Comparison of ENCODE assay signal across 31 mouse cellular contexts in genomic region chr5:30994910-30995635, GRCm38 (mm10). TPM values are rescaled to one million over a fixed set of nuclear protein-coding genes. Genes with fewer than 3 reads are reported as not detected.
DNase-seq lines count a peak whose midpoint lies in the region; ATAC-seq lines count a peak whose summit lies in the region.
"Had no signal": no experiment of that assay in that cellular context is flagged by ENCODE, and none has a peak within 500 bp of the region (broad histone marks: within the 10 kb centered on the region; RNA-seq: fewer than 3 reads in every experiment).

No protein-coding gene starts in this region.

- H3K9ac ChIP-seq in heart, embryonic 13.5 days: no peak overlapping the region
- no peak overlapping the region for H3K9ac ChIP-seq in intestine, embryonic 16.5 days (ENCODE audit: low read depth, low read length)
- no peak overlapping the region for H3K9ac ChIP-seq in intestine, embryonic 15.5 days
- H3K9ac ChIP-seq: kidney, embryonic 15.5 days; limb, embryonic 13.5 days; liver, embryonic 14.5 days; lung, embryonic 14.5 days; neural tube, embryonic 15.5 days had no signal

- intact Hi-C loops in heart, postnatal 25 days (cut with DNase I): no loop called here

- 36% methylated on average over 11 of the region's 11 CpGs for WGBS in heart, embryonic 13.5 days
- 63% methylated on average over 11 of the region's 11 CpGs for WGBS in intestine, embryonic 16.5 days
- 59% methylated on average over 11 of the region's 11 CpGs for WGBS in intestine, embryonic 15.5 days

- H3K4me2 ChIP-seq in heart, embryonic 13.5 days: no peak overlapping the region
- H3K4me2 ChIP-seq in intestine, embryonic 16.5 days (ENCODE audit: low read depth, low read length): no peak overlapping the region
- no peak overlapping the region for H3K4me2 ChIP-seq in intestine, embryonic 15.5 days (replicated peaks)
- H3K4me2 ChIP-seq: kidney, embryonic 15.5 days; limb, embryonic 13.5 days; lung, embryonic 14.5 days; neural tube, embryonic 15.5 days had no signal

- H3K27me3 ChIP-seq in heart, embryonic 13.5 days (replicated peaks): no peaks in the 10 kb centered on the region
- H3K27me3 ChIP-seq in intestine, embryonic 16.5 days (replicated peaks; ENCODE audit: control insufficient read depth, insufficient read depth, low read length): no peaks in the 10 kb centered on the region
- no peaks in the 10 kb centered on the region for H3K27me3 ChIP-seq in intestine, embryonic 15.5 days (replicated peaks)
- H3K27me3 ChIP-seq: kidney, embryonic 15.5 days; limb, embryonic 13.5 days; neural tube, embryonic 15.5 days; Patski had no signal

- no peak overlapping the region for H3K4me3 ChIP-seq in heart, embryonic 13.5 days
- H3K4me3 ChIP-seq in intestine, embryonic 16.5 days (ENCODE audit: low read length): no peak overlapping the region
- no peak overlapping the region for H3K4me3 ChIP-seq in intestine, embryonic 15.5 days (replicated peaks)
- H3K4me3 ChIP-seq: erythroblast, embryonic 14.5 days; kidney, embryonic 15.5 days; limb, embryonic 13.5 days; neural tube, embryonic 15.5 days had no signal

- no peaks in the 10 kb centered on the region for H3K36me3 ChIP-seq in heart, embryonic 13.5 days
- no peaks in the 10 kb centered on the region for H3K36me3 ChIP-seq in intestine, embryonic 16.5 days (ENCODE audit: control insufficient read depth, insufficient read depth, low read length)
- no peaks in the 10 kb centered on the region for H3K36me3 ChIP-seq in intestine, embryonic 15.5 days
- H3K36me3 ChIP-seq: kidney, embryonic 15.5 days; limb, embryonic 13.5 days; neural tube, embryonic 15.5 days had no signal

- H3K27ac ChIP-seq in heart, embryonic 13.5 days (replicated peaks): peak overlapping the region; percentile 70
- no peak overlapping the region for H3K27ac ChIP-seq in intestine, embryonic 16.5 days (ENCODE audit: low read length)
- no peak overlapping the region for H3K27ac ChIP-seq in intestine, embryonic 15.5 days
- H3K27ac ChIP-seq: kidney, embryonic 15.5 days; limb, embryonic 13.5 days; liver, embryonic 14.5 days; neural tube, embryonic 15.5 days had no signal

- H3K9me3 ChIP-seq in heart, embryonic 13.5 days: no peaks in the 10 kb centered on the region
- H3K9me3 ChIP-seq in intestine, embryonic 16.5 days (ENCODE audit: control insufficient read depth, low read length): no peaks in the 10 kb centered on the region
- no peaks in the 10 kb centered on the region for H3K9me3 ChIP-seq in intestine, embryonic 15.5 days
- H3K9me3 ChIP-seq: kidney, embryonic 15.5 days; limb, embryonic 13.5 days; neural tube, embryonic 15.5 days had no signal

- DNase-seq in heart, postnatal 25 days (ENCODE audit: low spot score): no peak
- DNase-seq in A20 (ENCODE audit: low read depth, low spot score): peak; percentile 34
- peak; percentile 43 for DNase-seq in brain, adult 2 months (ENCODE audit: low read depth, low spot score)
- no peak for DNase-seq in T-cell, adult 2 months (ENCODE audit: low spot score)
- DNase-seq: adrenal gland, postnatal 25 days; cerebellum, adult 18-20 months; cerebellum, postnatal 14 days; kidney, postnatal 25 days; lung, embryonic 14.5 days; lung, postnatal 14 days; midbrain, embryonic 14.5 days; retina, postnatal 1 day; right cerebral cortex, postnatal 14 days; thymus, postnatal 4 days had no signal

- peaks cover 14% of the 10 kb centered on the region for H3K4me1 ChIP-seq in heart, embryonic 13.5 days
- H3K4me1 ChIP-seq in intestine, embryonic 16.5 days (ENCODE audit: control insufficient read depth, insufficient read depth, low read length): no peaks in the 10 kb centered on the region
- H3K4me1 ChIP-seq in intestine, embryonic 15.5 days (replicated peaks): no peaks in the 10 kb centered on the region
- H3K4me1 ChIP-seq: neural tube, embryonic 15.5 days had no signal

- ATAC-seq in heart, embryonic 13.5 days (ENCODE audit: extremely low read depth, insufficient number of reproducible peaks, low FRiP score, low TSS enrichment): no peak; the same call in 1 of the 2 replicates
- ATAC-seq in intestine, embryonic 16.5 days: peak; percentile 70; the same call in 1 of the 2 replicates
- no peak for ATAC-seq in intestine, embryonic 15.5 days
- ATAC-seq: forebrain, embryonic 16.5 days; hindbrain, embryonic 16.5 days; Patski had no signal

RNA-seq across cellular contexts. Expression of gene Tcf23, which starts 26.6 kb away (rescaled TPM):
- polyA plus RNA-seq in heart, embryonic 13.5 days (2015; fragmentation: Nextera tagmentation; extraction: Ambion mirVana): 0.06 and 0.16 TPM in 2 replicates
- total RNA-seq in heart, postnatal 25 days (2021): under 1 TPM; 0.45 to 0.75 TPM
- 3.3 and 4.2 TPM in 2 replicates for polyA plus RNA-seq in intestine, embryonic 16.5 days (2015; fragmentation: Nextera tagmentation; extraction: Ambion mirVana)
- 2.2 and 2.3 TPM in 2 replicates for polyA plus RNA-seq in intestine, embryonic 15.5 days (2015; fragmentation: Nextera tagmentation; extraction: Ambion mirVana)
- total RNA-seq: layer of hippocampus, postnatal 10 days; monocyte, adult 5-6 weeks had no signal
- polyA plus RNA-seq: brain, embryonic 14.5 days; erythroblast, embryonic 14.5 days; forebrain, embryonic 11.5 days; forebrain, embryonic 16.5 days; hindbrain, embryonic 11.5 days; hindbrain, embryonic 16.5 days; limb, embryonic 13.5 days; neural tube, embryonic 15.5 days; Patski had no signal

RNA-seq across cellular contexts. Expression of gene Preb, which starts 34.9 kb away (rescaled TPM):
- 79.6 and 90.0 TPM in 2 replicates for polyA plus RNA-seq in heart, embryonic 13.5 days (2015; fragmentation: Nextera tagmentation; extraction: Ambion mirVana)
- total RNA-seq in heart, postnatal 25 days (2021): 10 to 100 TPM; 79.3 to 82.9 TPM
- 222 and 227 TPM in 2 replicates for polyA plus RNA-seq in intestine, embryonic 16.5 days (2015; fragmentation: Nextera tagmentation; extraction: Ambion mirVana)
- polyA plus RNA-seq in intestine, embryonic 15.5 days (2015; fragmentation: Nextera tagmentation; extraction: Ambion mirVana): 166 and 192 TPM in 2 replicates

RNA-seq across cellular contexts. Expression of gene Cgref1, which starts 49.7 kb away (rescaled TPM):
- polyA plus RNA-seq in heart, embryonic 13.5 days (2015; fragmentation: Nextera tagmentation; extraction: Ambion mirVana): 3.9 and 4.7 TPM in 2 replicates
- under 1 TPM; 0.39 to 0.53 TPM for total RNA-seq in heart, postnatal 25 days (2021)
- polyA plus RNA-seq in intestine, embryonic 16.5 days (2015; fragmentation: Nextera tagmentation; extraction: Ambion mirVana): 67.0 and 88.7 TPM in 2 replicates
- 36.1 and 42.8 TPM in 2 replicates for polyA plus RNA-seq in intestine, embryonic 15.5 days (2015; fragmentation: Nextera tagmentation; extraction: Ambion mirVana)
- total RNA-seq: MEL; monocyte, adult 5-6 weeks had no signal
- polyA plus RNA-seq: erythroblast, embryonic 14.5 days had no signal

RNA-seq across cellular contexts. Expression of gene Atraid, which starts 53.0 kb away (rescaled TPM):
- 119 and 124 TPM in 2 replicates for polyA plus RNA-seq in heart, embryonic 13.5 days (2015; fragmentation: Nextera tagmentation; extraction: Ambion mirVana)
- total RNA-seq in heart, postnatal 25 days (2021): 10 to 100 TPM; 44.1 to 47.0 TPM
- 180 and 190 TPM in 2 replicates for polyA plus RNA-seq in intestine, embryonic 16.5 days (2015; fragmentation: Nextera tagmentation; extraction: Ambion mirVana)
- 164 and 171 TPM in 2 replicates for polyA plus RNA-seq in intestine, embryonic 15.5 days (2015; fragmentation: Nextera tagmentation; extraction: Ambion mirVana)

RNA-seq across cellular contexts. Expression of gene Slc5a6, which starts 53.7 kb away (rescaled TPM):
- polyA plus RNA-seq in heart, embryonic 13.5 days (2015; fragmentation: Nextera tagmentation; extraction: Ambion mirVana): 6.9 and 7.2 TPM in 2 replicates
- total RNA-seq in heart, postnatal 25 days (2021): 10 to 100 TPM in 1 of 2 experiments, 1 to 10 TPM in 1; 9.9 to 10.5 TPM
- 18.8 TPM in 2 replicates for polyA plus RNA-seq in intestine, embryonic 16.5 days (2015; fragmentation: Nextera tagmentation; extraction: Ambion mirVana)
- polyA plus RNA-seq in intestine, embryonic 15.5 days (2015; fragmentation: Nextera tagmentation; extraction: Ambion mirVana): 12.8 and 15.1 TPM in 2 replicates

Comparison
In these comparisons a context has a peak if more than half of its experiments do, and no peak if none do; other contexts are left out.
1. DNase-seq: peak in A20 (single experiment) and brain, adult 2 months (single experiment); none in heart, postnatal 25 days (single experiment) and T-cell, adult 2 months (single experiment).